Mouse (Mus musculus) forebrain, embryonic 14.5 days (tissue): ENCODE data around the gene Scyl1. TPM values are rescaled to one million over a fixed set of nuclear protein-coding genes. Genes with fewer than 3 reads are reported as not detected.
A peak's percentile ranks its signal among the peaks of the same experiment; 100 is the strongest.
"Not testable (repeated sequence)": the region's sequence is repeated elsewhere in the genome, so short reads cannot be mapped to it uniquely, and the experiment has no call there.

ENCODE experiments used
- ATAC-seq: fragments of 200-750 bp; cut with Nextera tagmentation; 2 replicates; pipeline ENCODE4 v1.8.0; 2017; ENCODE audit warnings: mild to moderate bottlenecking, moderate library complexity
- DNase-seq: peaks from one replicate; pipeline ENCODE4 v3.0.0-alpha.2; 2015; ENCODE audit warnings: low spot score
- H3K27ac ChIP-seq: fragments of 300-500 bp; sonication (generic); 2 replicates; pipeline ENCODE4 v1.5.1; 2014; ENCODE audit warnings: low read depth, mild to moderate bottlenecking, control low read depth, low read length, moderate library complexity
- H3K27me3 ChIP-seq: fragments of 300-500 bp; sonication (generic); replicated peaks from 2 replicates; pipeline ENCODE4 v1.6.1; 2014; ENCODE audit warnings: low read length, control low read depth, mixed read lengths; ENCODE audit not compliant: control insufficient read depth, insufficient read depth
- H3K36me3 ChIP-seq: fragments of 300-500 bp; sonication (generic); 2 replicates; pipeline ENCODE4 v1.6.1; 2014; ENCODE audit warnings: low read length, control low read depth; ENCODE audit not compliant: control insufficient read depth, insufficient read depth
- H3K4me1 ChIP-seq: fragments of 300-500 bp; sonication (generic); 2 replicates; pipeline ENCODE4 v1.6.1; 2014; ENCODE audit warnings: antibody characterized with exemption, low read length, control low read depth; ENCODE audit not compliant: control insufficient read depth, insufficient read depth
- H3K4me2 ChIP-seq: fragments of 300-500 bp; sonication (generic); 2 replicates; pipeline ENCODE4 v1.6.1; 2014; ENCODE audit warnings: mild to moderate bottlenecking, control low read depth, low read length
- H3K4me3 ChIP-seq: fragments of 300-500 bp; sonication (generic); 2 replicates; pipeline ENCODE4 v1.5.1; 2014; ENCODE audit warnings: low read depth, low read length, control low read depth
- H3K9ac ChIP-seq: fragments of 300-500 bp; sonication (generic); 2 replicates; pipeline ENCODE4 v1.6.1; 2014; ENCODE audit warnings: mild to moderate bottlenecking, low read length, control low read depth, moderate library complexity
- H3K9me3 ChIP-seq: fragments of 300-500 bp; sonication (generic); replicated peaks from 2 replicates; pipeline ENCODE4 v1.6.1; 2016; ENCODE audit warnings: low read length, control low read depth, mixed read lengths; ENCODE audit not compliant: control insufficient read depth
- WGBS: fragments of 180-500 bp; shearing (Covaris S2); extraction: QIAGEN DNeasy Blood & Tissue Kit; methylation state at CpG from one replicate; pipeline ENCODE4 v1.1.7; 2014; 5-methylcytosine and 5-hydroxymethylcytosine counted together
- polyA plus RNA-seq: library from polyadenylated mRNA; unstranded; fragments of >200 nt; fragmentation: Nextera tagmentation; extraction: Ambion mirVana; gene quantifications from 2 replicates; pipeline ENCODE4 v1.2.1, GENCODE M21; 2014

Scyl1 gene
- polyA plus RNA-seq: 56.1 and 67.9 TPM in 2 replicates

DNA sequence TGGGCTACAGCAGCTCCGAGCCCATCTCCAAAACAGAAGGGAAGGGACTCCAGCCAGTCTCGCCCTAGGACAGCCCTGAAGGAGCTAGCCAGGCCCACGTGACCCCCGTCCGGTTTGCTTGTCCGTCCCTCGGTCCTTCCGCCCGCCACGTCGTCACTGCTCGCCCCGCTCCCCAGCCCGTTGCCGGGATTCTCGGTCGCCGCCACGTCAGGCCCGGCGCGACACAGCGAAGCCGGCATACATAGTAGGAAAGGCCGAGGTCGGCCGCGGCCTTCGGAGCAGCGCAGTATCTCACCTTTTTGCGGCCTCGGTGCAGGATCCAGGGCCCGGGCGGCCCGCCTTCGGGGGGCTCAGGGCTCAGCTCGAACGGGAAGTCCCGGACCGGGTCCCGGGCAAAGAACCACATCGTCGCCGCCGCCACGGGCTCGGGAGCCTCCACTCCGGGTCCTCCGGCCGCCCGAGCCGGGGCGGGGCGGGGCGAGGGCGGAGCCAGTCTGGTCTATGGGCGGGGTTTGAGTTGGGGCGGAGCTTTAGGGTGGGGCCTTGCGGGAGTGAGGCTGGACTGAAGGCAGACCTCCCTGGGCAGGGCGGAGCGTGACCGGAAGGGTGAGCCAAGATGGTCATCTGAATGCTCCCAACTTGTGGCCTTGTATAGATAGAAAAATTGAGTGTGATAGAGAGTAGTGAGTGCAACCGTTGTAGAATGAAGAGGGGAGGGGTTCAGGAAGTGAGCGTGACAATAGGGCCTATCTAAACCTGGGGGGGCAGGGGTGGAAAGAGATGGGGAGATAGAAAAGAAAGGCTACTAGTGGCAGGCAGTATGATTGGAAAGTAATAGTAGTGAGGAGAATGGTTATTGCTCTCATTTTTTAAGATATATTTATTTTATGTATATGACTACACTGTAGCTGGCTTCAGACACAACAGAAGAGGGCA is at the start of gene Scyl1:
Scyl1 (minus strand) TSS at position 495 of the 936 bp plus-strand sequence.
- Histone ChIP-seq H3K27me3 (no peaks in the 10 kb centered on the region), H3K4me3 (peak within 1 kb of the TSS; percentile 71), H3K36me3 (peaks cover 35% of the 10 kb centered on the region), H3K9me3 (no peaks in the 10 kb centered on the region), H3K27ac (peak within 1 kb of the TSS; percentile 45; the same call in 1 of the 2 replicates), H3K4me1 (peaks cover 8% of the 10 kb centered on the region), H3K9ac (peak within 1 kb of the TSS; percentile 87), H3K4me2 (peak within 1 kb of the TSS; percentile 88)
- WGBS: under 1% methylated on average over 64 of the region's 64 CpGs
- ATAC-seq (peak; percentile 96), DNase-seq (peak; percentile 82)

GRCm38 (mm10) chr19:5819549-5819948 is 48.3 kb upstream of the Scyl1 start:
- Histone ChIP-seq H3K27ac (no peak overlapping the region), H3K4me1 (peaks cover 18% of the 10 kb centered on the region), H3K27me3 (no peaks in the 10 kb centered on the region), H3K9ac (no peak overlapping the region), H3K4me2 (no peak overlapping the region), H3K36me3 (no peaks in the 10 kb centered on the region), H3K9me3 (no peaks in the 10 kb centered on the region), H3K4me3 (no peak overlapping the region)
- DNase-seq (no peak), ATAC-seq (no peak)
- 52% methylated on average over 12 of the region's 12 CpGs for WGBS

GRCm38 (mm10) chr19:5818590-5818977 is 47.4 kb upstream of the Scyl1 start:
- WGBS: 73% methylated on average over 6 of the region's 6 CpGs

GRCm38 (mm10) chr19:5817703-5818589 is 46.7 kb upstream of the Scyl1 start:
- no peaks in the 10 kb centered on the region for H3K36me3 ChIP-seq
- peak; percentile 89 for DNase-seq
- no peaks in the 10 kb centered on the region for H3K9me3 ChIP-seq
- peak overlapping the region; percentile 34; the same call in 1 of the 2 replicates for H3K27ac ChIP-seq
- peak overlapping the region; percentile 26 for H3K9ac ChIP-seq
- 21% methylated on average over 21 of the region's 21 CpGs for WGBS
- H3K4me3 ChIP-seq: no peak overlapping the region; the same call in 1 of the 2 replicates
- H3K4me1 ChIP-seq: peaks cover 9% of the 10 kb centered on the region
- peak; percentile 82 for ATAC-seq
- no peaks in the 10 kb centered on the region for H3K27me3 ChIP-seq
- peak overlapping the region; percentile 32 for H3K4me2 ChIP-seq

More at GRCm38 (mm10) chr19:5818590-5818977, 47.4 kb upstream of the Scyl1 start:
- DNase-seq: no peak
- no peaks in the 10 kb centered on the region for H3K27me3 ChIP-seq
- ATAC-seq: no peak
- H3K4me1 ChIP-seq: peaks cover 15% of the 10 kb centered on the region
- no peak overlapping the region for H3K27ac ChIP-seq
- H3K9ac ChIP-seq: no peak overlapping the region
- H3K4me2 ChIP-seq: no peak overlapping the region
- no peaks in the 10 kb centered on the region for H3K9me3 ChIP-seq
- H3K4me3 ChIP-seq: no peak overlapping the region
- H3K36me3 ChIP-seq: no peaks in the 10 kb centered on the region

DNA sequence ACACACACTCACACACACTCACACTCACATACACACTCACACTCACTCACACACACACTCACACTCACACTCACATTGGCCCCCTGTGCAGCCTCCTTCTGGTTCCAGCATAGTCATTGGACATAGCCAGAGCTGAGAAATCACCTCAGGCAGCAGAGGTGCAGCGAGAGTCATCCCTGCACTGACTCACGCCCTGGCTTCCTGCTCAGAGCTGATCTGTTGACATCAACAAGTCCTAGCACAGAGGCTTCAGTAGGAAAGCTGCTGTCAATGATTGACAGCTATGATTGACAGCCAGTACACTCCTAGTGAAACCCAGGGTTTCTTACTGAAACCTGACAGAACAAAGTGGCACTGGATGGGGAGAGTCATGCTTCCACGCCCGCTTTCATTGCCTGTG is 44.7 kb upstream of the Scyl1 start:
- ATAC-seq (no peak), DNase-seq (no peak)
- H3K4me3 ChIP-seq: no peak overlapping the region
- H3K4me2 ChIP-seq: no peak overlapping the region
- peaks cover 19% of the 10 kb centered on the region for H3K4me1 ChIP-seq
- H3K27me3 ChIP-seq: no peaks in the 10 kb centered on the region
- H3K9me3 ChIP-seq: no peaks in the 10 kb centered on the region
- 84% methylated on average over 4 of the region's 4 CpGs for WGBS
- H3K27ac ChIP-seq: no peak overlapping the region
- H3K36me3 ChIP-seq: no peaks in the 10 kb centered on the region
- no peak overlapping the region for H3K9ac ChIP-seq

DNA sequence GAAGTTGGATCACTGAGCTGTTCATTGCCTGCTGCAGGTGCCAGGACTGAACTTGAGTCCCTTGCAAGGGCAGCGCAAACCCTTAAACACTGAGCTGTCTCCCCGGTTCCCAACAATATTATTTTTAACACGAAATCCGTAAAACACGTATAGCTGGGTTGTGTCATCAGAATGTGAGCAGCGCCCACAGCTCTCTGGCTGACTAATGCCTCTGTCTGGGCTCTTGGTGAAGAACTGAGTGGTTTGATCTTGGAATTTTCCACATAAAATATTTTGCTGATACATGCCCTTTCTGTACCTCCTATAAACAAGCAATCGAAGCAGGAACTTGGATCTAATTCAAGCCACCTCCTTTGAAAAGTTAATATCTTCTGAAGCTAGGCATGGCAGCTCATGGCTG is 43.8 kb upstream of the Scyl1 start:
- Histone ChIP-seq H3K27me3 (no peaks in the 10 kb centered on the region), H3K4me3 (no peak overlapping the region), H3K4me2 (no peak overlapping the region), H3K4me1 (peaks cover 26% of the 10 kb centered on the region), H3K9me3 (no peaks in the 10 kb centered on the region), H3K9ac (no peak overlapping the region), H3K27ac (no peak overlapping the region), H3K36me3 (no peaks in the 10 kb centered on the region)
- WGBS: 91% methylated on average over 7 of the region's 7 CpGs
- ATAC-seq (no peak), DNase-seq (no peak)

- H3K9ac ChIP-seq, H3K4me2 ChIP-seq, DNase-seq, H3K36me3 ChIP-seq, H3K27me3 ChIP-seq, ATAC-seq, H3K27ac ChIP-seq, H3K4me3 ChIP-seq, H3K9me3 ChIP-seq: not testable (repeated sequence)
- peaks cover 29% of the 10 kb centered on the region for H3K4me1 ChIP-seq
- 19% methylated on average over 1 of the region's 1 CpGs for WGBS
Measured at GRCm38 (mm10) chr19:5814048-5814447, 42.8 kb upstream of the Scyl1 start.

- Histone ChIP-seq H3K4me1 (peaks cover 29% of the 10 kb centered on the region), H3K27ac (no peak overlapping the region), H3K4me3 (no peak overlapping the region), H3K4me2 (no peak overlapping the region), H3K9me3 (no peaks in the 10 kb centered on the region), H3K36me3 (no peaks in the 10 kb centered on the region), H3K27me3 (no peaks in the 10 kb centered on the region), H3K9ac (no peak overlapping the region)
- DNase-seq (no peak), ATAC-seq (no peak)
- WGBS: 89% methylated on average over 3 of the region's 3 CpGs
Measured at GRCm38 (mm10) chr19:5813567-5813966, 42.3 kb upstream of the Scyl1 start.
